Mouse (Mus musculus): ENCODE measurements around the gene Ptpa. TPM values are rescaled to one million over a fixed set of nuclear protein-coding genes. Genes with fewer than 3 reads are reported as not detected.

Gene Ptpa
- total RNA-seq, 2 experiments from 2014 or later: 152 to 170 TPM

GRCm38 (mm10) chr2:30464411-30464810, 48.6 kb downstream of the Ptpa start:
- DNase-seq: no peak

- DNase-seq: no peak
Measured at GRCm38 (mm10) chr2:30466787-30467186, 50.9 kb downstream of the Ptpa start.

DNA sequence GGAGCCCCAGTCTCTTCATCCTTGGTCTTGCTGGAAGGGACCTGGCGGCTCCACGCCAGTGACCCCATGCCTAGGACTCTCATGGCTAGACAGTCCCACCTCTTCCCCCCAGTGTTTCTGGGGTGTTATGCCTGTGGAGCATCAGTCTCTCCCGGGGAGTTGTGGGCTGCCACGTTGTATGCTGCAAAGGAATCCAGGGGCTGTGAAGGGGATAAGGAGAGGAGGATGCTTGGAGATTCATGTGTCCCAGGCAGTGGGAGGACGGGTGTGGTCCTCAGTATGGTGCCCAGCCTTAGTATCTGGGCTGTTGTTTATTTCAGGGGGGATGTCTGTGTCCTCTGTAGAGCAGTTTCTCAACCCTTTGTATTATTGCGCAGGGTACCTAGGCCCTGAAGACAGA, 53.2 kb downstream of the Ptpa start:
- DNase-seq: no peak

DNA sequence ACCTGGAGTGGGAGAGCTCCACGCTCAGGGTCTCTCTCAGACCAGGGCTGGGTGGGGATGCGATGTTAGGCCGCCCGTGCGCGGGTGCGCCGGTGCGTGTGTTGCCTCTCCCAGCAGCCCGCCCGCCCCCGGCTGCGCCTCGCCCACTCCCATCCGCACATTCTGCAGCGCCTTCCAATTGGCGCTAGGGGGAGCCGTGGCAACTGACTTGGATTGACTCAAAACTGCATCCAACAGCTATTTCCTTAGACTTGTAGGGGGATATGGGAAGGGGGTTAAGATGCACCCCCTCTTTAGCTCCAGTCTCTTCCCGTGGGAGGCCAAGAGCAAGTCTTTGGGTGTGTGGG, 53.9 kb downstream of the Ptpa start:
- peak; percentile 85 for DNase-seq

DNA sequence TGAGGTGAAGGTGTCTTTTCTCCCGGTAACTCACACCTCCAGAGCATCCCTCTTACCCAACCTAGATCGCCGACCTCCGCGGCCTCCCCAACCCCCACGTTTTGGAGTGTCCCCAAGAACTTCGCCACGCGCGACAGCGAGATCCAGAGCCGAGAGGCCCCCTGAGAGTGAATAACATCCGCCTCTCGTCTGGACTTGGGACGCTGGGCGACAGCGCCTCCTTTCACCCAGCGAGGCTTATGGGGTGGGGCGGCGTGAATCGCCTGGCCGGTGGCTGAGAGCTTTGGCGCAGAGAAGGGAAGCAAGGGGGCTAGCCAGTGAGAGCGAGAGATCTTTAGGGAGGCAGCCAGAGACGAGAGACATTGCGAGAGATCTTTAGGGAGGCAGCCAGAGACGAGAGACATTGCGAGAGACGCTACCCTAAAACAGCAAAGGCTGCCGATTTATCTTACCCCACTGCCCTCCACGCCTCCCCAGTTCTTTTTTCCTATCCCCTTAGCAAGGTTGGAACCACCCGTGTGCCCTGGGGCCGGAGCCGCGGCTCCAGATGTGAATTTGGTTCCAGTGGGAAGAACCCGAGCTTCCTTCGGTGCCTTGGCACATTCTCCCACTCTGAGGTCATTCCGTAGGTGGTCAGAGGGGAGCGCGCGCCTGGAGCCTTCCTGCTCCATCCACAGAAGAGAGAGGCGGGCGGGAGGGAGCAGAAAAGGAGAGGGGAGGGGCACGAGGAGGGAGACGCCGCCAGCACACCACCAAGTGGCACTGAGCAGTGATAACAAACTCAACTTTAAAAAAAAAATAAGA, 54.5 kb downstream of the Ptpa start:
- DNase-seq: peak; percentile 71

- DNase-seq: no peak
Measured at GRCm38 (mm10) chr2:30471051-30471450, 55.2 kb downstream of the Ptpa start.

DNA sequence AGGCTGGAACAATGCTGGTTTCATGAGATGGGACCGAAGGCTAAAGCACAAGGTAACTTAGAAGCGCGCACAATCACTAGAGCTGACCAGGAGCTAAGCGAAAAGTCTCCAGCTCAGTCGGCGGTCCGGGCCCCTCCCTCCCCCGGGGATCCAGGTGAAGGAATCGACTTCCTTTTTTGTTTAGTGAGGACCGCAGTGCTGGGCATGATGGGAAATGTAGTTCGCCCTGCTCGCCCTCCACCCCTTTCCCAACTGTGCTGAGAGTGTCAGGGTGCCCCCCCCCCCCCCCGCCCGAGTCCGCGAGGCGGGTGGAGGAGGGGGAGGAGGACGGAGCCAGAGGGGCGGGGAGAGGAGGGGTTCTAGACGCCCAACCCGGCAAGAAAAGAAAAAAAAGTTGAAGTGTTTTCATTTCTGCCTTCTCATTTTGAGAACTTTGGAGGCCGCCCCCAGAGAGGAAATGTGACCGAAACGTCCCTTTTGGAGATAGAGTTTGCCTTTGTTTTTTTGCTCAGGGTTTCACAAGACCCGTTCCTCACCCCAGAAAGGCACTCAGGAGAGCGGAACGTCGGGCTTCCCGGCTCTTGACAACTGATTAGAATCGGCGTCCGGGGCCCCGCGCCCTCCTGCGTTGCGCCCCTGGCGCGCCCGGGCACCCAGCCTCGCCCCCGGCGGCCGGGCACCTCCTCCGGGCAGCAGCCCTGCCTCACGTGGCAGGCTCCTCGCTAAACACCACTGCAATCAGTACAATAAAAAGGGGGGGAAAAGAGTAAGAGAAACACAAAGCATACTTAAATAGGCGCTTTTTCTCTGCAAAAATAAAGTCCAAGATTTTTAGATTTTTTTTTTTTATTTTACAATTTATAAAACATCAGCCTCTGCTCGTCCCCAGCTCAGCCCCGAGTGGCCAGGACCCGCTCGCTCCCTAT, 56.2 kb downstream of the Ptpa start:
- peak; percentile 85 for DNase-seq

DNA sequence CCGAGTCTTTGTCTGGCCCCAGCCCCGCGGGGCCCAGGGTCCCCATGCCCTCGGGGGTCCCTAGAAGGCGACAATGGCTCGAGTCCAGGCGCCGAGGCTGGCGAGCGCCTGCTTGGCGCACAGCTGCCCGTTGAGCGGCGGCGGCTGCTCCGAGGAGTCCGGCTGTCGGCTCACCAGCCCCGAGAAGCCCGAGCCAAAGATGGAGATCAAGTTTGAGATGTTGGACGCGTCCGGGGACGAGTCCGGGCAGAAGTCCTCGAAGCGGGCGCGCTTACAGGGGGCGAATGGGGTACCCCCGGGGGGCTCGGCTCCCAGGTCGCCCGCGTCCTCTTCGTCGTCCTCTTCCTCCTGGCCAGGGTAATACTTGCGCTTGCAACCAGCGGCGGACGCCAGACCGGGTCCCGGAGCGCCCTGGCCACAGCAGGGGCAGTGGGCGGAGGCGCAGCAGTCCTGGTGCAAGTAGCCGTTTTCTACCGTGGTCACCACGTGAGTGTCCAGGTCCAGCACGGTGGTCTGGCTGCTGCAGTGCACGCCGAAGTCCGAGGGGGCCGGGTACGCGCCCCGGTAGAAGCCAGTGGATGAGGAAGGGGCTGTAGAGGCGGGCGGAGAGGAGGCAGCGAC, 57.0 kb downstream of the Ptpa start:
- DNase-seq: peak; percentile 68

DNA sequence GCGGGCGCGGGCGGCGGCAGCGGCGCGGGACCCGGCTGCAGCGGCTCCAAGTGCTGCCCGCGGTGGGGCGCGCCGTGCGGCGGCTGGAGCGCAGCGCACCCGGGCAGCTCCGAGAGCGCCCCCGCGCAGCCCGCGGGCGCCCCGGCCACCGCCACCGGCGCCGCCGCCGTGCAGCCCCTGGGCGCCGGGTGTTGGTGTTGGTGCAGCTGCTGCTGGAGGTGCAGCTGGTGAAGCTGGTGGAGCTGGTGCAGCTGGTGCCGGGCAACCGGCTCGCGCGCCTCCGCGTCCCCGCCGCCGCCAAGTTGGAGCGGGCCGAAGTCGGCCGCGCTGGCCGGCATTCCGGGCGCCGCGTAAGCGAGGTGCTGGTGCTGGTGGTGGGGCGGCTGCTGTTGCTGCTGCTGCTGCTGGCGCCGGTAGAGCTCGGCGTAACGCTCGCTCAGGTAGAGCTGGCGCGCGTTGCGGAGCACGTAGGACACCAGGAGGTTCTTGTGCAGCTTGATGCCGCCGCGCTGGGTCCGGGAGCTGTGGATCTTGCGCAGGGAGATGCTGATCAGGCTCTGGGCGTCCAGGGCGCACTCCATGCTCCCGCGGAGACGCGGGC, 57.7 kb downstream of the Ptpa start:
- DNase-seq: peak; percentile 68

GRCm38 (mm10) chr2:30474039-30474438, 58.2 kb downstream of the Ptpa start, which contains the start of gene Ier5l:
Ier5l (minus strand) TSS chr2:30474219.
- peak; percentile 98 for DNase-seq

DNA sequence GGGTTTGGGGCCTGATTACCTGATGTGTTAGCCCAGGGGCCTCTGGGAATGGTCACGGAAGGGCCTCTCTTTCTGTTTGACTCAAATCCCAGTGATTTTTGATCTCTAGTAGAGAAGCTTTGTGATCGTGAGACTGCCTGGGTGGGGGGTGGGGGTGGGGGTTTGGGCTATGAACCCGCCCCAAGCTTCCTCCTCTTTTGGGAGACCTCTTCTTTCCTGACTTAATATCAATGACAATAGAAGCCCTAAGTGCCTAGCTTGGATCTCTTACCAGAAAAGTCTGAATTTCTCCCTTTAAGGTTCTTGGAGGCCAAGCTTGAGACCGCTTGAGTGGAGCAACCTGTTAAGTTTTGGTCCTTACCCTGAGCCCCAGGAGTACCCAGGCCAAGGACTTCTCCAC, 58.9 kb downstream of the Ptpa start:
- DNase-seq: no peak

- no peak for DNase-seq
Measured at GRCm38 (mm10) chr2:30475457-30475856, 59.6 kb downstream of the Ptpa start.

DNA sequence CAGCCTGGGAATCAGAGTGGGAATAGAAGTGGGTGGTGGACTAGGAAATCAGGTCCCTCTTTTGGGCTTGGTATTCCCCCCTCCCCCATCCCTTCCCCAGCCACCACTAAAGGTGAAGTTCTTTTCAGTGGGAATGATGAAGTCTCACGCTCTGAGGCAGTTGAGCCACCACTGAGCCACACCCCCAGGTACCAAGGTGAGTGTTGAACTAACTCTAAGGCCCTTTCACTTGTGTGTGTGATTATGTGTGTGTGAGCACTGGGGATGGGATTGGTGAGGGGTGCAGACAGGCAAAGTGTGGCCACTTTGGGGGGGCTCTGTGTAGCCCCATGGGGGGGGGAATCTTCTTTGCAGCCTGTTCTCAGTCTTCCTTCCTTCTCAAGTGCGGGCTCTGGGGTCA, 60.4 kb downstream of the Ptpa start:
- no peak for DNase-seq

DNA sequence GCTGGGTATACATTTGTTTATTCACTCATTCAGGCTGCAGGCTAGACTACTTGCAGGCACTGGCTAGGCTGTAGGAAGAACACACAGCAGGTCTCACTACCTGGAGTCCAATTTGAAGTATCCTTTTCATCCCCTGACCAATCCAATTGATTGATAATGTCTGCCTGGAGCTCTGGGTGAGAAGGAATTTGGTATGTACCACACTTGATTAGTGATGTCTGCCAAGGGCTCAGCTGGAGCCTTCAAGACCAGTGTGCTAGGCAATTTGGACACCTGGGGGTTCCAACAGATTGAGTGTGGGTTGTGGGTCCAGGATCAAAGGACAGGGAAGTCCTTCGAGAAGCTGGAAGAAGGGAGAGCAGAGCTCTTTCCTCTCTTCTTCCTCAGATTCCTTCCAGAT, 62.7 kb downstream of the Ptpa start:
- DNase-seq: no peak

DNA sequence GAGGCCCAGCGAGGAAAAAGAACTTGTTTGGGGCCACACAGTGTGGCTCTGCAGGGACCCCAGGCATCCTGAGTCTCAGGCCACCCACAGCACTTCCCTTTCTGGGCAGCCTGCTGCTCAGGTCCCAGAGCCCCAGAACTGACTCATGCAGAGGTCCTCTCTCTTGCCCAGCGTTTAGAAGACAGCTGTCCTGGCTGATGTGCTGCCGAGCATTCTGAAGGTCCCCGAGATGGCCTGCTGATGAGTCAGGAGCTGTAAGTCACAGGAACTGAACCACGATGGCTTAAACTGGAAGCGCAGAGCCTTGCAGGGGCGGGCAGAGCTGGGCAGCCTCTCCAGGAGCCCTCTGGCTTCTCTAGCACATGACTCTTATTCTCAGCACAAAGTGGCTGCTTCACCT, 71.8 kb downstream of the Ptpa start:
- peak; percentile 61 for DNase-seq

GRCm38 (mm10) chr2:30490384-30490783, 74.5 kb downstream of the Ptpa start:
- DNase-seq: no peak

GRCm38 (mm10) chr2:30495000-30495908, 79.4 kb downstream of the Ptpa start:
- no peak for DNase-seq

DNA sequence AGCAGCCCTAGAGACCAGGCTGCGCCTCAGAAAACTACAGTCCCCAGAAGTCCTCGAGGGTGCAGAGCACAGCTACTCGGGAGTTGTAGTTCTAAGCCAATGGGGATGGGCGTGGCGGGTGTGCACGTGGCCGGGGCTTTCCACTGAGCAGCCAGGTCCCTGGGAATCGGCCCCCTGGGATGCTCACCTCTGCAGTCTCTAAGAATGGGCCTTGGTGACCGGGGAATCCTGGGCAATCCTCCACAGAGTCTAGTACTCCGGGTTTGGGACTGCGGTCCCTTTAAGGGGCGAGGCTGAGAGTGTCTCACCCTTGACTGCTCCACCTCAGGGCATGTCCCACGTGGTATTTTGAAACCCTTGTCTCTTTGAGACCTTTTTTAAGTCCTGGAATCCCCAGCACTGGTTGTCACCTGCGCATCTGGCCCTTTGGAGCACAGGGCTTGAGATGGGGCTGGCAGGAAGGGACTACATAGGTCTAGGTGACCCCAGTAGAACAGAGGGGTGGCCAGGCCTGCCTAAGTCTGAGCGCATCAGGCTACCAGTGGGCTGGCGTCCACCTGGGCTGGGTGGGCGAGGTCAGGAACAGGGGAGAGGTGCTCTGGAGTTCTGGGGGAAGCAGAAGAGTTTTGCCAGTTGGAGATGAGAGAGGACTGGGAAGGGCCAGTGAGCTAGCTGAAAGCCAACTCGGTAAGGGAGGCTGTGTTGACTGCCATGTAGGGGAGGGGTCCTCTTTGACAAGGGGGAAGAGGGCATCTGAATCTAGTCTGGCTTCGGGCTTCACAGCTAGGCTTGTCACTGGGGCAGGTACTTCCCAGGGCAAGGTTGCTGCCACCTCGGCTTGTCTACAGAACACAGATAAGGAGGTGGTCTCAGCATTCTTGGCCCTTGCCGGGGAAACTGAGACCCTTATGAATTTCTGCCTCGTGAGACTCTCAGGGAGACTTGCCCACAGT, 80.3 kb downstream of the Ptpa start:
- peak; percentile 75 for DNase-seq

Data from adrenal gland, postnatal 10 days (tissue).